In the genomic region with DNA sequence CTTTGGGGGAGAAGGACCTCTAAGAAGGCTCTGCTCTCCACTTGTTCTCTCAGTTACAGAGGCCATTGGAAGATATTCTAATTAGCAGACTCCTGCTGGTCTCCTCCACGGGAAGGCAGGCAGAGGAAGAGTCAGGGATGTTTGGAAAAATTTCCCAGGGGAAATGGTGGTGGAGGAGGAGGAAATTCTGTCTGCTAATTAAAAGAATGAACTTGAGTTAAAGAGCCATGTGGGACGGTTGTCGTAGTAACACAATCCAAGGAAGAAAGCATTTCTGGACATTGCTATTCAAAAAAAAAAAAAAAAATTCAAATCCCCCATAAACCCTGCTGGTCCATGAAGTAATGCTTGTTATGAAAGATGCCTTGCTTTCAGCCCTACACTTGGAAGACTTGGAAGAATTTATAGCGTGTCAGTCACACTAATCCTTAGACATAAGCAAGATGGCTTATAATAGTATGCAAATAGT, we compare ENCODE assay signal across 26 mouse cellular contexts. TPM values are rescaled to one million over a fixed set of nuclear protein-coding genes. Genes with fewer than 3 reads are reported as not detected.
A peak's percentile ranks its signal among the peaks of the same experiment; 100 is the strongest.
DNase-seq lines count a peak whose midpoint lies in the region; ATAC-seq and TF ChIP-seq lines count a peak whose summit lies in the region.
"Had no signal": no experiment of that assay in that cellular context is flagged by ENCODE, and none has a peak within 500 bp of the region (broad histone marks: within the 10 kb centered on the region; RNA-seq: fewer than 3 reads in every experiment).

No protein-coding gene starts in this region.

- ATAC-seq in forebrain, embryonic 13.5 days, result peak; percentile 48; the same call in 1 of the 2 replicates
- ATAC-seq in hindbrain, embryonic 13.5 days (ENCODE audit: low FRiP score), result peak; percentile 68; the same call in 1 of the 2 replicates
- peak; percentile 74 for ATAC-seq in midbrain, embryonic 13.5 days
- ATAC-seq in erythroblast, adult 5-6 weeks (replicated peaks; ENCODE audit: low FRiP score, poor library complexity, severe bottlenecking), result no peak
- ATAC-seq: activated CD4-positive, CD25-positive, alpha-beta regulatory T cell, adult 4 months; intestine, embryonic 16.5 days; liver, embryonic 12.5 days; Patski had no signal

- no peaks in the 10 kb centered on the region for H3K27me3 ChIP-seq in forebrain, embryonic 13.5 days
- H3K27me3 ChIP-seq in hindbrain, embryonic 13.5 days, result no peaks in the 10 kb centered on the region
- no peaks in the 10 kb centered on the region for H3K27me3 ChIP-seq in midbrain, embryonic 13.5 days
- H3K27me3 ChIP-seq: heart, embryonic 13.5 days; liver, embryonic 12.5 days had no signal

- peaks cover 49% of the 10 kb centered on the region for H3K4me1 ChIP-seq in forebrain, embryonic 13.5 days
- H3K4me1 ChIP-seq in hindbrain, embryonic 13.5 days (replicated peaks), result peaks cover 45% of the 10 kb centered on the region
- peaks cover 34% of the 10 kb centered on the region for H3K4me1 ChIP-seq in midbrain, embryonic 13.5 days (replicated peaks)
- H3K4me1 ChIP-seq: liver, embryonic 12.5 days had no signal

- no peak overlapping the region for H3K9ac ChIP-seq in forebrain, embryonic 13.5 days
- H3K9ac ChIP-seq in hindbrain, embryonic 13.5 days, result no peak overlapping the region
- H3K9ac ChIP-seq in midbrain, embryonic 13.5 days (replicated peaks), result no peak overlapping the region
- H3K9ac ChIP-seq: heart, embryonic 13.5 days; liver, embryonic 12.5 days; lung, embryonic 14.5 days had no signal

- WGBS in forebrain, embryonic 13.5 days, result 7% methylated on average over 4 of the region's 4 CpGs
- WGBS in hindbrain, embryonic 13.5 days, result 19% methylated on average over 4 of the region's 4 CpGs
- WGBS in midbrain, embryonic 13.5 days, result 7% methylated on average over 4 of the region's 4 CpGs

- no peaks in the 10 kb centered on the region for H3K36me3 ChIP-seq in forebrain, embryonic 13.5 days (ENCODE audit: poor library complexity, severe bottlenecking)
- no peaks in the 10 kb centered on the region for H3K36me3 ChIP-seq in hindbrain, embryonic 13.5 days
- H3K36me3 ChIP-seq in midbrain, embryonic 13.5 days, result no peaks in the 10 kb centered on the region
- H3K36me3 ChIP-seq: heart, embryonic 13.5 days; liver, embryonic 12.5 days had no signal

- TF ChIP-seq CTCF in brain, embryonic 14.5 days (IDR thresholded peaks at IDR 0.05; ENCODE audit: borderline replicate concordance, extremely low read depth, insufficient read depth, insufficient read length), result no peak

- no peak overlapping the region for H3K4me3 ChIP-seq in forebrain, embryonic 13.5 days
- H3K4me3 ChIP-seq in hindbrain, embryonic 13.5 days, result no peak overlapping the region
- H3K4me3 ChIP-seq in midbrain, embryonic 13.5 days (replicated peaks), result no peak overlapping the region
- H3K4me3 ChIP-seq: heart, embryonic 13.5 days; layer of hippocampus, adult 2 months; liver, embryonic 12.5 days had no signal

- H3K9me3 ChIP-seq in forebrain, embryonic 13.5 days (replicated peaks), result no peaks in the 10 kb centered on the region
- no peaks in the 10 kb centered on the region for H3K9me3 ChIP-seq in hindbrain, embryonic 13.5 days
- no peaks in the 10 kb centered on the region for H3K9me3 ChIP-seq in midbrain, embryonic 13.5 days
- H3K9me3 ChIP-seq: heart, embryonic 13.5 days had no signal

- peak overlapping the region; percentile 72 for H3K27ac ChIP-seq in forebrain, embryonic 13.5 days
- peak overlapping the region; percentile 72 for H3K27ac ChIP-seq in hindbrain, embryonic 13.5 days
- peak overlapping the region; percentile 74 for H3K27ac ChIP-seq in midbrain, embryonic 13.5 days
- H3K27ac ChIP-seq: heart, embryonic 13.5 days; layer of hippocampus, adult 2 months; liver, embryonic 12.5 days; macrophage had no signal

- no peak for TF ChIP-seq POLR2A in brain, embryonic 14.5 days (IDR thresholded peaks at IDR 0.05; ENCODE audit: borderline replicate concordance, extremely low read depth, insufficient read depth, insufficient read length, poor library complexity, severe bottlenecking)

- no peak overlapping the region for H3K4me2 ChIP-seq in forebrain, embryonic 13.5 days
- H3K4me2 ChIP-seq in hindbrain, embryonic 13.5 days, result no peak overlapping the region
- no peak overlapping the region for H3K4me2 ChIP-seq in midbrain, embryonic 13.5 days (replicated peaks)
- H3K4me2 ChIP-seq: heart, embryonic 13.5 days; liver, embryonic 12.5 days; lung, embryonic 14.5 days had no signal

- peak; percentile 87 for DNase-seq in brain, embryonic 14.5 days (ENCODE audit: low read depth)
- no peak for DNase-seq in adrenal gland, adult 8-10 months
- no peak for DNase-seq in adrenal gland, postnatal 14 days
- DNase-seq: cerebellum, adult 11 months; cerebellum, postnatal 25 days; heart, postnatal 36 days; left cerebral cortex, postnatal 4 days; lung, embryonic 14.5 days; retina, postnatal 1 day; thymus, adult 2 months had no signal

RNA-seq across cellular contexts. Expression of a gene that starts 40.6 kb away (rescaled TPM):
- polyA plus RNA-seq in brain, embryonic 14.5 days (2012; rRNA removed), result not detected in 2 replicates
- polyA plus RNA-seq in forebrain, embryonic 13.5 days (2015; fragmentation: Nextera tagmentation; extraction: Ambion mirVana), result not detected in 2 replicates
- not detected in 2 replicates for polyA plus RNA-seq in hindbrain, embryonic 13.5 days (2015; fragmentation: Nextera tagmentation; extraction: Ambion mirVana)
- not detected in 2 replicates for polyA plus RNA-seq in midbrain, embryonic 13.5 days (2015; fragmentation: Nextera tagmentation; extraction: Ambion mirVana)
- total RNA-seq in adrenal gland, adult 8-10 months (2022), result not detected
- not detected in 2 replicates for total RNA-seq in adrenal gland, postnatal 14 days (2021)
- not detected in 2 replicates for total RNA-seq in erythroblast, adult 5-6 weeks (2015; ENCODE audit: low replicate concordance)
- not detected in 2 replicates for total RNA-seq in erythroblast, adult 5-6 weeks (2017; ENCODE audit: low replicate concordance)
- total RNA-seq: gastrocnemius, adult 18-20 months; granulocyte monocyte progenitor cell, adult 5-6 weeks; heart, postnatal 36 days; layer of hippocampus, adult 2 months; left cerebral cortex, postnatal 4 days had no signal
- polyA plus RNA-seq: activated CD4-positive, CD25-positive, alpha-beta regulatory T cell, adult 4 months; C2C12; embryonic facial prominence, embryonic 11.5 days; heart, embryonic 13.5 days; intestine, embryonic 16.5 days; kidney, embryonic 16.5 days; liver, embryonic 12.5 days; lung, embryonic 14.5 days; macrophage; Patski; thymus, adult 2 months had no signal
